Mouse (Mus musculus) activated CD4-positive, CD25-positive, alpha-beta regulatory T cell, adult 4 months (primary cell): ENCODE data around the gene Efnb2. TPM values are rescaled to one million over a fixed set of nuclear protein-coding genes. Genes with fewer than 3 reads are reported as not detected.

ENCODE experiments used
- ATAC-seq: one replicate; pipeline ENCODE4 v1.8.0; 2017
- polyA plus RNA-seq, 2 experiments: library from polyadenylated mRNA; unstranded; fragments of 100-300 nt; shearing (Covaris generic); gene quantifications; one replicate each; pipeline ENCODE4 v1.2.1; 2017

Gene Efnb2
- under 1 TPM in 1 of 2 experiments, not detected in 1; 0.07 TPM for polyA plus RNA-seq

DNA sequence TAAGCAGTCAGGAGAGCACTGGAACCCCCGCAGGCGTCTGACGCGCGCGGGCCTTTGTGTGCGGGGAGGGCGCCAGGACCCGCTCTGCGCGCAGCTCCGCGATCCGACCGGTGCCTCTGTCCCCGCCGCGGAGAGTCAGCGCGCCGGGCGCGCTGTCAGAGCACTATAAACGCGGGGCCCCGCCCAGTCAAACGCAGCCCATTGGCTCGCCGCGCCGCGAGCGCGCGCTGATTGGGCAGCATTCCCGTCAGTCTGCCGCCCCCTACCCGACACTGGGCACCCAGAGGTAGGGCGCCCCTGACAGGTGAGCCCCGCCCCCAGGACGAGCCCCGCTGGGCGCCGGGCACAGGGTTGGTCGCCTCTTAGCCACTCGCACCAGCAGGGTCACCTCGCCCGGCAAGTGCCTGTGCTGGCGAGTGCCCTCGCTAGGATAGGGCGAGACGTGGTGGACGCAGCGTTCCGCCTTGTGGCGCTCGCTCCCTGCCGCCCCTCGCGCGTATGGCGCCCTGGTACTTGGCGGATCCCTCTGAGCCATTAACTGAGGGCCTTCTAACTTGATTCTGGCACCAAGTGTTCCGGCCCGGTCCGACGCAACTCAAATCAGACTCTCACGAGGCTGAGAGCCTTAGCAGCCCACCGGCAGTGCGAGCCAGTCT, at the start of gene Efnb2:
Efnb2 (minus strand) TSS at position 140 of the 656 bp plus-strand sequence.
- peak; percentile 82 for ATAC-seq

DNA sequence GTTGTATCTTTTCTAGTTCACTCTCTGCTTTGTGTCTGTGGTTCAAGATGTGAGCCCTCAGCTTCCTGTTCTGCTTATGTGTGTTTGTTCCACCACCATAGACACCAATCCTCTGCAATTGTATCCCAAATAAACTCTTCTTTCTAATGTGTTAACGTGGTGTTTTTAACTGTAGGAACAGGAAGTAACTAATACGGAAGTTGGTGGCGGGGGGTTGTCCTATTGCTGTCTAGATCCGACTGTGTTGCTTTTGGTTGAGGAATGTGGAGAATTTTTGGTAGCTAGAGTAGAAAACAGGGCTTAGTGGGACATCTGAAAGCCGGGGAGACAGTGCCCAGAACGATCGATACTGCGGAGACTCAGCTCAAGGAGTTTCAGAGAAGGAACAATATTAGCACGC, 43.8 kb upstream of the Efnb2 start:
- no peak for ATAC-seq

DNA sequence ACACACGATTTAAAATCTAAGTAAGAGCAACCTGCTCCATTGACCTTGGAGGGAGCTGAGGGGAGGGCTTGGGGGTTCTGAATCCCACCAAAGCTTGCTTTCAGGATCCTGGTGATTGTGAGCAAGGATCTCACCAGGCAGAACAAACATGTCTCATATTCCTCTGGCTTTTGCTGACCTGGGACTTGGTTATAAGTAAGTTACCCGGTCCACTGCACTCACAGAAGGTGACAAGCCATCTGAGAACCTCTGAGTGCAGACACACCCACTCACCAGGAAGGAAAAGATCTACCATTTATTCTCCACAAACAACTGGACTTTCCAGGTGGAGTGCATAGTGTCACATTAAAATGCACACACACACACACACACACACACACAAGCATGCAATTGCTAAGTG, 42.6 kb upstream of the Efnb2 start:
- ATAC-seq, result no peak

DNA sequence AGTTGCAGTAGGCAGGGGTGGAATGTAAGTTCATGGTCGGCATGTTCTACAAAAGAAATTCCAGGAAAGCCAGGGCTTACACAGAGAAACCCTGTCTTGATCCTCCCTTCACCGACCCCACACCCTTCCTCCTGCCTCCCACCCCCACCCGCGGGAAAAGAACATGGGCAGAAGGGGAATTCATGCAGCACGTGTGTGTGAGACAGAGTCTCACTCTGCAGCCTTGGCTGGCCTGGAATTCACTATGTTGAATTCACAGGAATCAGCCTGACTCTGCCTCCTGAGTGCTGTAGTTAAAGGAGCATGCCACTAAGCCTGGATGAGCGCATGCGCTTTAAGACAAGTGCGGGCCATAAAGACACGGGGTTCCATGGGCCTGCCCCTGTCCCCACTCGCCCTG, 39.8 kb upstream of the Efnb2 start:
- no peak for ATAC-seq

DNA sequence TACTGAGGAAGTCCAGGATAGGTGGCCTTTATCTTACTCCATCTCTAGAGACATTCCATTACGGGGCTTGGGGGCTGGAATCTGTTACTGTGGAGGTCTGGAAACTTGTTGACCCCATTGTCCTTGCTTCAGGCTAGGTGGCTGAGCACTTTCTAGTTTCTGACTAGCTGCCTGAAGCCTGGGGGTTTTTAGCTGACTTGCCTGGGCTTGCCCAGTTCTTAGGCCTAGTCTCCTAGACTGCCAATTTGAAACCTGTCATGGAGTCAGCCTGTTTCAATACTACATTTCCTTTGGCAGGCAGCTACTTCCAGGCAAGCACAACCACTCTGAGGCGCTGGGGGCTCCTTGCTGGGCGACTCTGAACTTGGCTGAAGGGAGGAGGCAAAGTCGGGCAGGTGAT, 39.2 kb upstream of the Efnb2 start:
- no peak for ATAC-seq

DNA sequence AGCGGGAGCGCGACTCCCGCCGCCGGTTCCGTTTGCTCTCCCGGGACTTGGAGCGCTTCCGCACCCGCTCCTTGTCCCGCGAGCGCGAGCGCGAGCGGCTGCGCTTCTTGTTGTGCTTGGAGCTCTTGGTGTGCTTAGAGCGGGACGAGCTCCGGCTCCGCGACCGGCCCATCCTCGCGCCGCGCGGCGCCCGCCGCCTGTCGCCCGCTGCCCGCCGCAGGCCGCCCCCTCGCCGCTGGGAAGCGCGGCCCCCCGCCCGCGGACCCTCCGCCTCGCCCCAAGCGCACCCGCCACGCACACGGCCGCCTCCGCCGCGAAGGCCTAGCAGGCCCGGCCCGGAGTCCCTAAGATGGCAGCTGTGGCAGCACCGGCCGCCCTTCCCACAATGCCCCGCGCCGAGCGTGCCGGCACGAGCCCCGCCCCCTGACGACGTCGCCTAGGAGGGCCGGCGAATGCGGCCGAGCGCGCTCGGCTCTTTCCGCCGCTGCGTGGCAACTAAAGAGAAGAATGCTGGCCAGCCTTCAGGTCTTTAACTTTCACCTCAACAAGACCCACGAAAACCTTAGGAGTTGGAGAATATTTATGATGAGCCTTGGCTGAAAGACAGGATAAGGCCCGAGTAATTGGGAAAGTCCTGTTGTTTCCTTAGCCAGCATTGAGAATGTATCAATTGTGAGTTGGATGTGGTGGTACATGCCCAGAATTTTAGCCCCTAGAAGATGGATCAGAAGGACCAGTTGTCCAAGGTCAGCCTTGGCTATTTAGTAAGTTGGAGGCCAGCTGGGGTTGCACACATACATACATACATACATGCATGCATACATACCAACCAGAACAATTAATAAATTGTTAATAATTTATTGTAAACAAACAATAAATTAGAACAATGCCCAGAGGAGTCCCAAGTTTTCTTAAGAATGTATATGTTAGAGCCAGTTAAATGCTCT, 29.4 kb upstream of the Efnb2 start, which contains the start of gene Arglu1:
Arglu1 (minus strand) TSS at position 376 of the 947 bp plus-strand sequence.
- ATAC-seq, result peak; percentile 88

DNA sequence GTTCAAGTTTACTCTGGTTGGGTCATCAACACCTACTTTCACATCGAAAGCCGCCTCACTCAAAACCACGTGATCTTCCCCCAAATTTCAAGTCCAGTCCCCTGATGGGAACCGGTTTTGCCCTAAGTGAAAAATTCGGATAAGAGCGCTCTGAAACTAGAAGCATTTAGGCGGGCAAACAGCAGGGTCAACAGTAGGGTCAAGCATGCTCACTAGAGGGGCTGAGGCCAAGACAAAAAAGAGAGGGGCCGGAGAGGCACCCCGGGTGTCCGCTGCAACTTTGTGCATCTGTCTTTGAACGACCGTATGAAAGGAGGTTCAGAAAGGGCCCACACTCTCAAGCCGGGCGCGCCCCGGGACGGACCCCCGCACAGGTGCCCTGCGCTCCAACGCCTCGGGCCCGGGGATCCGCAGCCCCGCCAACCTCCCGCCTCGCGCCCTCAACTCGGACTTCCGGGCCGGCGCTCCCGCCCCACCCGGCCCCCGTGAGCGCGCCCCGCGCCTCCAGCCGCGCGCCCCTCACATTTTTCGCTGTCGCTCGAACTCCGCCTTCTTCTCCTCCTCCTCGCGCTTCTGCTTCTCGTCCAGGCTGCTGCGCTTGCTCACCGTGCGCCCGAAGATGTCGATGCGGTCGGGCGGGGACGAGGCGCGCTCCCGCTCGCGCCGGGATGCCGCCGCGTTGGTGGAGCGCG, 28.6 kb upstream of the Efnb2 start:
- ATAC-seq, result peak; percentile 27

DNA sequence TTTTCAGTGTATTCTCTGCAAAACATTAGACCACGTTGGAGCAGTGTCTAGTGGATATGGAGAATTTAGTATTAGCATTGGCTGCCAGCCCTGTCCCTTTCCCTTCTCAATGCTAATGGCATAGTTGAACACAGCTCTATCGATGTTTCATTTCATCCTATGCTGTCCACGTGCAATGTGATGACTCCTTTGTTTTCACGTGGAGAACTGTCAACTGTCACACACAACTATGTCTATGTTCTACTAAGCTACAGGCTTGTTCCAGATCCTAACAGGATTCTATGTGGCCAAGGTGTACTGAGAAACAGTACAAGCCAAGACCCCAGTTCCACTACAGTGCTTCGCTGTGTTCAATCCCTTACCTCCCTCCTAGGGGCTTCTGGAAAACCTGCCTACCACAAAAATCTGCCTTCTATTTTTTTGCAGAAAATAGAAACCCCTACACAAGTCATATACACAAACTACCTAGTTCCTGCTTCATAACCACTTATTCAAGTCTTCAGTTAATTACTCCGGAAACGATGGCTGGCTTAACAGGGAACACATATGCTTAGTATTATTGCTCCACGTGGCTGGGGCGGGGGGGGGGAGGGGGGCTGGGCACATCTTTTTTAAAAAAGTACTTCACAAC, 27.9 kb upstream of the Efnb2 start:
- peak; percentile 28 for ATAC-seq

DNA sequence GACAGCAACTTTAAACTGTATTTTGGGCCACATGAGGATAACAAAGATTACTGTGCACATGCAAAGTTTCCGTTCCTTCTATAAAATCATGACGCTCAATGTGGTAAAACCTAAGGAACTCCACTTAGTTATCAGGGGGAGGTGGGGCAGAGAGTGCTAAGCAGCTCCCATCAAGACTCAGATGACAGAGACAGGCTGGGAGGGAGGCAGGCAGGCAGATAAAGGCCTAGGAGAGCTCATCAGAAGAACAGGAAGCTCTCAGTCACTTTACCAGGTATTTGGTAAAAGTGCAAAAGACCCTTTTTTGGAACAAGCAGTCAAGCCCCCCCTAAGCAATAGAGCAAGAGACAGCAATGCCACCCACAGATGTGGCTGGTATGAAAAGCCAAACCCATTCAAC, 24.5 kb upstream of the Efnb2 start:
- no peak for ATAC-seq

DNA sequence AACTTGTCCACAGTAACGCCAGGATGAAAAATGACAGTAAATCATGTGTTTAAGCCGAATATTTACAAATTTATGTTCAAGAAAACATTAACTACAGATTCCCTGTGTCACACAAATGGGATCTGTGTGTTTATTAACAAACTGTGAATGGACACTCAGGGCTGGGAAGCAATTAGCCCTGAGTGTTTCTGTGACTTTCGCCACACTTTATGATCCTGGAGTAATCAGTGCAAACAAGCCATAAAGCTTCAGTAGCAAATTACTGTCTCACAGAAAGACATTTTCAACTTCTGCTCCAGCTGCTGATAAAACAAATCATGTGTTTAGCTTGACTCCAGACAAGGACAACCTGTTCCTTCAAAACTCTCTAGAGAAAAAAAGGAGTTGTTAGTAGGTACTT, 21.7 kb upstream of the Efnb2 start:
- ATAC-seq, result no peak

DNA sequence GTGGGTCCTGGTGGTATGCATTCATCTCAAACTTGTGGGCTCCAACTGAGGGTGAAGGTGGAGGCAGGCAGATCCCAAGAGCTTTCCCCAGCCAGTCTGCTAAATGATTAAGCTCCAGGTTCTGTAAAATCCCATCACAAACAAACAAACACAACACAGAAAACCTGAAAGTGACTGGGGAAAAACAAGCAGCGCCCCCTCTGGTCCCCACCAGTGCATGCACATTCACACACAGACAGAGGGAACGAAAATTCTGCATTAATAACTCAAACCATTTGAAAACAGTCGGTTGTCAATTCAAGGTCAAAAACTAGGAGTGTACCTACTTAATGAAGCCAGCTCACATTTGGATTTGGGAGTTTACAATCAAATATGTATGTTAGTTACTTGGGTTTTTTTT, 17.2 kb upstream of the Efnb2 start:
- no peak for ATAC-seq

DNA sequence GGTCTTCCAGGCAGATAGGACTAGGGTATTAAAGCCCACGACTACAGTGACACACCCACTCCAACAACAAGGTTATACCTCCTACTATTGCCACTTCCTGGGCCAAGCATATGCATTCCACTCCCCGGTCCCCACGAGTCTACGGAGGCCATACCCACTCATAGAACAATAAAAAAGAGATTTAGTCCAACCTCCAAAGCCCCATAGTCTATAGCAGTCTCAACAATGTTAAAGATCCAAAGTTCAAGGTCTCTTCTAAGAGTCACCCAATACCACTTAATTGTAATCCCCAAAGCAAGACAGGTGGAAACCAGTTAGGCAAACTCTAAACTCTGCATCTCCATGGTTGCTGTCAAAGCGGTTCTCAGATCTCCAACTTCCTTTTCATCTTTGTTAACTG, 13.8 kb upstream of the Efnb2 start:
- no peak for ATAC-seq

DNA sequence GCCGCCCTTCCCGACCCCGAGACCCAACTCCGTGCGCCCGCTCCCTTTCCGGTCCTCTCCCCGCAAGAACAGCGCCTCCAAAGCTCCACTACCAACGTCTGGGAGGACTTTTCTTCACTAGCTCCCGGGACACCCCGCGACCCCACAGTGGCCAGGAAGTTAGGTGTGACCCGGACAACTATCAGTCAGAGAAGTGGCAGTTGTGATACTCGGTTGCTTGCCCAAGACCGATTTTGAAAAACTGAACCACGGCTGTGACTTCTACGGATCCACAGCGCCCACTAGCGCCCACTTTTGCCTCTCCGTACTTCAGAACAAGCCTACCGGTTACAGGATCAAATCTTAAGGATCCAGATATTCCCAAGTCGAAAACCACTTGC, 707 bp upstream of the Efnb2 start:
- ATAC-seq, result peak; percentile 40

DNA sequence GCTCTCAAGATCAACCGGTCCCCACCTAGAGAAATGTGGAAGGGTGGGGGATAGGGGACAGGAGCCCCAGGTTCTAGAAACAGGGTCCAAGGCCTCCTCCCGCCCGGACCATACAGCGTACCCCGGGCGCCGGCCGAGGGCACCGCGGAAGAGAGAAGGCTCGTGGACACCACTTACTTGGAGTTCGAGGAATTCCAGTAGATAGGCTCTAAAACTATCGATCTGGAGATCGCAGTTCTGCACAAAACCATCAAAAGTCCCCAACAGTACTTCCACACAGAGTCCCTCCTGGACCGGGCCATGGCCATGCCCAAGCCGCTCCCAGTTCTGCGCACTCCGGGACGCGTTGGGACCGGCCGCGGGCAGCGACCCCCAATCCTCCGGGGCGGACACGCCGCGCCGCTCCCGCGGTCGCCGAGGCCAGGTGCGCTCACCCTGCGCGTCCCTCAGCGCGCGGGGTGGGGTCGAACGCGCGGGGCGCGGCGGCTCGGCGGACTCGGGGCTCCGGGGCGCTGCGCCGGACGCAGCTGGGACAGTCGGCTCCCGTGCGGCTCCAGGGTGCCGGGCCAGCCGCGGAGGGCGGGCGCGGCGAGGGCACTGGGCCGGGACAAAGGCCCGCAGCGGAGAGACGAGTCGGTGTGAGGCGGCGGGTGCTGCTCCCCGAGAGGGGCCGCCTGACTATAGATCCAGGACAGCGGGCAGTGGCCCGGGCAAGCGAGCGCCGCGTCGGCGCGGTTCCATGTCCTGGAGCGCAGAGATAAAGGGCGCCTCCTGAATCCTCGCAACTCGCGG, 539 bp downstream of the Efnb2 start:
- no peak for ATAC-seq

DNA sequence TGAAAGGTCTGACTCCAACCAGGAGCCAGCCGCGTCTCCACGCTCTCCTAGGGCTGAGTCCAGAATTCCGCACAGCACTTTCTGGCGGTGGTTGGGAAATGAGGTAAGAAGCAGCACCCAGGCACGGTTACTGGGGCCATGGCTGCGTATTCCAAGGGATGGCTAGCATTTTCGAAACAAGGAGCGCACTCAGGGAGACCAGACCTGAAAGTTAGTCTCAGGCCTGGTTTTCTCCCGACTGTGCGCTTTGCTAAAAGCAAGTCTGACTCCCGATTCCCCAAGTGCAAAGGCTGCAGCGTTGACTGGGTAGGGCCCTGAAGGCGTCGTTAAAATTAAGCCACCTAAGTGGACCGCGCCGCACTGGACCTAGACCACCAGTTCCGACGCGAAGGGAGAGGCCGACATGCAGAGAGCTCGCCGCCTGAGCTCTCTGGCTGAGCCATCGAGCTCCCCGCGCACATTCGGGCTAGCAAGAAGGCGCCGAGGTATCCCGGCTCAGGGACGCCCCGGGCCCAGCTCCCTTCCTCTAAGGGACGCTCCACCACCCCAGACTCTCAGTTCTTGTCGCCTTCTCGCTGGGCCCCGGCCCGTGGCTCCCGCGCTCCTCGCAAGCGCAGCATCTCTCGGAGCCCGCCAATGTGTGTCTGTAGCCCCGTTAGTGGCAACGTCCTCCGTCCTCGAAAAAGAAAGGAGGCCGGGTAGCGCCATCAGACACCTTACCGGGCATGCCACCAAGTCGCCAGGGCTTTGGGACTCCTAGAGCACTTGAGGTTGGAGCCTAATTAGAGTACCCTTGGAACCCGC, 1.3 kb downstream of the Efnb2 start:
- ATAC-seq, result no peak

DNA sequence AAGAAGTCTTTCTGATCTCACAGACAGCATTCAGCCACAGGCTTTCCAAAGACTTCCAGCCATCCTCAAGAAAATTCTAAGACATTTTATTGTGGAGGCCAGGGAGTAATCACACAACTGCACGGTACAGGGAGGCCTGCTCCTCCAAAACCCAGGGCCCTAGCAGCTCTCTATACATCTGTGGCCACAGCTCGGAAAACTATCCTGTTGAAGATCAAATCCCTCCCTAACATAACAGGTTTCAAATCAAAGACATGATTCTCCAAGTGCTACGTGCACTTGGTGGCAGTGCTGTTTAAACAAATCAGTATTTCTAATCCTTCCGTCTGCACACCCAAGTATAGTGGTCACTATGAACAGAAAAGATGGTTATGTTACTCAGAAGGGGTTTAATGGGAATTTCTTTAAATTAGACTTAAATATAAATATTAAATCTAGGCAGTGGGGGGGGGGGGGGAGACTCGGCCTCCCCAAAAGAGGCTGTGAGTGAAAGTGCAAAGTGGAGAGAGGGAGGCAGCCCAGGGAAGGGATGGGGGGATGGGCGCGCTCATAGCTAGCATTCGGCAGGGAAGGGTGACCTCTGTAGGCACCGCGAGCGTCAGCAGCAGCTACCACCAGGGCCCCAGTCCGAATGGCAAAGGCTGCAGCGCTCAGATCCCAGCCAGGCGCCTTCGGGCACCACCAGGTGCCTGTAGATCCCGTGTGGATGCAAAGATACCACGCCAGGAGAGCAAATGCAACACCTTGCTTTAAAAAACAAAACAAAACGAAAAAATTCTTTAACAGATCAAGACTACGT, 2.4 kb downstream of the Efnb2 start:
- ATAC-seq, result no peak

DNA sequence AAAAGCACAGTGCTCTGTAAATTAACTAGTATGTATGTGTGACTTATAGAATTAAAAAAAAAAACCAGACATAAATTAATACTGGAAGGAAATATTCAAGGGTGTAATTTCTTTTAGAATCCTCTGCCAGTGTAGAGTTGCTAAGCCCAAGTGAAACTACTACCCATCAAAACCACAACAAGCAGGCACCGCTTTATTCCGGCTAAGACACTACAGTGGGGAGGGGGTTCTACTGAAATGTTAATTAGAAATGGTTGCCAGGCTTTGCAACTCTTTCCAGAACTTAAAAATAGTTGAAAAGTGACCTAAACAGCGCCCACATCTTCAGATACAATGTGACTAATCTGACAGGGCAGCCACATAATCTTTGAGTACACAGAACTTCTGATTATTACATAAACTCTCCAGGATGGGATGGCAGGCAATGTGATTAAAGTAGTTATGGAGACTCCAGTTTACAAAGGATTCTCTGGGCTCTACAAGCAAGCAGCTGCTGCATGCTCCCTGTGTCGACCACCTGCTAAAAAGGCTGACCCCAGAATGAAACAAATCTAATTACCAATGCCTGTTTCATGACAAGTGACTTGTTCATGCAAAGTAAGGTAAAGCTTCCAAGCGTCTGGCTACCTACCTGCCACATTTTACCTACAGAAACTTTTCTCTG, 3.2 kb downstream of the Efnb2 start:
- ATAC-seq, result no peak

DNA sequence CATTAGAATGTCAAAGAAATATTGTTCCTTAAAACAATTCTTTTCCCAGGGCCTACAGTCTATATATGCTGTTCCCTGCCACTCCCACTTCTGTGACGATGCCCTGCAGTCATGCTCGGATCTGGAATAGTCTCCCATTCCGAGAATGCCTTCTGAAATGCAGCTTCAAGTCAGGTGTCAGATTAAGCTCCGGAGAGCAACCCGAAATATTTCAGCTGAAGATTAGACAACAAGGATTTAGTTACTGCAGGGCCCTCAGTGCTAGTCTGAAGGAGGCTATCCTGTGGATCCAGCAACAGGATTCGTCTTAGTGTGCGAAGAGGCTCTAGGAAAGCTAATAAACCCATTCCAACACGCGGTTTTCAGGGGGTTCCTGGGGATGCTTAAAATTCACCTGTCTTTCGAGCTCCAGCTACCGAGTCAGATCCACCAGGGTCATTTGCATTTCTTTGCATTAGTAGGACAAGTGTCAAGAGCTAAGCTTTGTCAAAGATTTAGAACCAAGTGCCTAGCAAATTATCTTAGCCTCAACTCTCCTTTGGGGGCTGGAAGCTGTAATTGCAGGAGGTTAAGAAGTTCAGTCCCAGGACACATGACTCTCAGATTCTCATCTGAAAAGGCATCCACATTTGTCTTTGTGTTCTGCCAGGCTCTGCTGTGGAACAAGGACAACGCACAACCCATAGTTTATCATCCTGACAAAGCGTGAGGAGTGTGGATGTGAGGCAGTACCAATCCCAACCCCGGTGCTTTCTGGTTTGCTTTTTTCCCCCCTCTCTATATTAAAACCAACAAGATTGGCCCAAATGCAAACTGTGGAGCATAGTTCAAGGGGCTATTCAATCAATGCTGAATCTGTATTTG, 4.2 kb downstream of the Efnb2 start:
- no peak for ATAC-seq
